In the genomic region with DNA sequence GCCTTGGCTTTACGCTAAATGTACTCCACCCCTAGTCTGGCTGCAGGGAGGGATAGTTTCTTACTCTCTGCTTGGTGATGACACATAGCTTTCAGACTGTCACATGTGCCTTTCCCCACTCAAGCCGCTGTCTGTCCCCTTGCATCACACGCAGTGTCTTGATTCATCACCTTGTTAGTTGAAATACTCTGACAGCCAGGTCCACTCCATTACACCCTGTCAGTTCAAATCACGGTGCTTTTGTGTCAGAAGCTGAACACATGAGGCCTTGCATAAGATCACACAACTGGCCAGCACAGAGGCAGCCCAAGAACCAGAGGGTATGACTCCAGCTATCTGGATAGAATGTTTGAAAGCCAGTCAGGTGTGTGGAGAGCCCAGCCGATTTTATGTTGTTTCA, we compare ENCODE assay signal across 25 mouse cellular contexts.
"Had no signal": no experiment of that assay in that cellular context is flagged by ENCODE, and none has a peak within 500 bp of the region (broad histone marks: within the 10 kb centered on the region; RNA-seq: fewer than 3 reads in every experiment).

No protein-coding gene starts in this region.

- H3K4me2 ChIP-seq: heart, embryonic 11.5 days; heart, embryonic 13.5 days; heart, embryonic 15.5 days; hindbrain, embryonic 13.5 days; hindbrain, embryonic 15.5 days; kidney, embryonic 15.5 days; limb, embryonic 12.5 days; liver, embryonic 13.5 days had no signal

- H3K4me1 ChIP-seq: heart, embryonic 13.5 days; heart, embryonic 15.5 days; hindbrain, embryonic 15.5 days; kidney, embryonic 15.5 days; limb, embryonic 12.5 days; liver, embryonic 13.5 days had no signal

- H3K36me3 ChIP-seq: heart, embryonic 13.5 days; heart, embryonic 15.5 days; hindbrain, embryonic 13.5 days; hindbrain, embryonic 15.5 days; liver, embryonic 13.5 days had no signal

- ATAC-seq: hindbrain, postnatal 0 days; intestine, embryonic 16.5 days had no signal

- H3K27ac ChIP-seq: heart, adult 2 months; heart, embryonic 13.5 days; heart, embryonic 15.5 days; hindbrain, embryonic 13.5 days; hindbrain, embryonic 15.5 days; hindbrain, postnatal 0 days; kidney, embryonic 15.5 days; kidney, postnatal 0 days; limb, embryonic 12.5 days; liver, embryonic 13.5 days had no signal

- H3K9me3 ChIP-seq: heart, embryonic 13.5 days; heart, embryonic 15.5 days; hindbrain, embryonic 13.5 days; hindbrain, embryonic 15.5 days; kidney, embryonic 15.5 days; limb, embryonic 12.5 days; liver, embryonic 13.5 days had no signal

- DNase-seq: gastrocnemius, postnatal 14 days; gastrocnemius, postnatal 36 days; heart, adult 11 months; heart, adult 2 months; heart, postnatal 14 days; heart, postnatal 36 days; kidney, adult 11 months; kidney, adult 2 months; kidney, adult 9 months; kidney, postnatal 14 days; kidney, postnatal 36 days; layer of hippocampus, adult 9-11 months; layer of hippocampus, postnatal 36 days; left cerebral cortex, postnatal 4 days; liver, embryonic 13.5 days had no signal

- H3K27me3 ChIP-seq: heart, embryonic 13.5 days; heart, embryonic 15.5 days; hindbrain, embryonic 13.5 days; hindbrain, embryonic 15.5 days; kidney, embryonic 15.5 days; limb, embryonic 12.5 days; liver, embryonic 13.5 days had no signal

- H3K4me3 ChIP-seq: heart, adult 2 months; heart, embryonic 13.5 days; heart, embryonic 15.5 days; hindbrain, embryonic 13.5 days; hindbrain, embryonic 15.5 days; kidney, embryonic 15.5 days; limb, embryonic 12.5 days; liver, embryonic 13.5 days had no signal

- H3K9ac ChIP-seq: heart, embryonic 13.5 days; heart, embryonic 15.5 days; hindbrain, embryonic 13.5 days; hindbrain, embryonic 15.5 days; kidney, embryonic 15.5 days; limb, embryonic 12.5 days; liver, embryonic 13.5 days had no signal
